Mouse (Mus musculus) liver, embryonic 13.5 days (tissue): ENCODE measurements around the gene Def6. TPM values are rescaled to one million over a fixed set of nuclear protein-coding genes. Genes with fewer than 3 reads are reported as not detected.
A peak's percentile ranks its signal among the peaks of the same experiment; 100 is the strongest.
"Not testable (repeated sequence)": the region's sequence is repeated elsewhere in the genome, so short reads cannot be mapped to it uniquely, and the experiment has no call there.

Source experiments
- ATAC-seq: fragments of 200-750 bp; cut with Nextera tagmentation; 2 replicates; pipeline ENCODE4 v1.8.0; 2017; ENCODE audit warnings: low read depth, mild to moderate bottlenecking, moderate number of reproducible peaks, moderate library complexity
- DNase-seq: peaks from one replicate; pipeline ENCODE4 v3.0.0; 2022
- H3K27ac ChIP-seq: fragments of 300-500 bp; sonication (generic); 2 replicates; pipeline ENCODE4 v1.5.1; 2015; ENCODE audit warnings: moderate library complexity, mild to moderate bottlenecking, inconsistent platforms
- H3K27me3 ChIP-seq: fragments of 300-500 bp; sonication (generic); 2 replicates; pipeline ENCODE4 v1.6.1; 2015; ENCODE audit warnings: mild to moderate bottlenecking, inconsistent platforms
- H3K36me3 ChIP-seq: fragments of 300-500 bp; sonication (generic); 2 replicates; pipeline ENCODE4 v1.6.1; 2015; ENCODE audit warnings: mild to moderate bottlenecking, inconsistent platforms
- H3K4me1 ChIP-seq: fragments of 300-500 bp; sonication (generic); replicated peaks from 2 replicates; pipeline ENCODE4 v1.6.1; 2015; ENCODE audit warnings: inconsistent platforms
- H3K4me2 ChIP-seq: fragments of 300-500 bp; sonication (generic); 2 replicates; pipeline ENCODE4 v1.6.1; 2015; ENCODE audit warnings: inconsistent platforms, mild to moderate bottlenecking, moderate library complexity
- H3K4me3 ChIP-seq: fragments of 300-500 bp; sonication (generic); replicated peaks from 2 replicates; pipeline ENCODE4 v1.5.1; 2015; ENCODE audit warnings: mild to moderate bottlenecking, inconsistent platforms
- H3K9ac ChIP-seq: fragments of 300-500 bp; sonication (generic); 2 replicates; pipeline ENCODE4 v1.6.1; 2015; ENCODE audit warnings: mild to moderate bottlenecking, inconsistent platforms
- H3K9me3 ChIP-seq: fragments of 300-500 bp; sonication (generic); replicated peaks from 2 replicates; pipeline ENCODE4 v1.6.1; 2016; ENCODE audit warnings: inconsistent platforms
- WGBS: fragments of 180-500 bp; shearing (Covaris S2); methylation state at CpG from one replicate; pipeline ENCODE4 v1.1.7; 2015; ENCODE audit not compliant: insufficient replicate concordance; 5-methylcytosine and 5-hydroxymethylcytosine counted together
- polyA plus RNA-seq: library from polyadenylated mRNA; unstranded; fragments of >200 nt; fragmentation: Nextera tagmentation; extraction: Ambion mirVana; gene quantifications from 2 replicates; pipeline ENCODE4 v1.2.1, GENCODE M21; 2015

Def6 gene
- polyA plus RNA-seq, 1 experiment from 2014 or later = 14.8 TPM

DNA sequence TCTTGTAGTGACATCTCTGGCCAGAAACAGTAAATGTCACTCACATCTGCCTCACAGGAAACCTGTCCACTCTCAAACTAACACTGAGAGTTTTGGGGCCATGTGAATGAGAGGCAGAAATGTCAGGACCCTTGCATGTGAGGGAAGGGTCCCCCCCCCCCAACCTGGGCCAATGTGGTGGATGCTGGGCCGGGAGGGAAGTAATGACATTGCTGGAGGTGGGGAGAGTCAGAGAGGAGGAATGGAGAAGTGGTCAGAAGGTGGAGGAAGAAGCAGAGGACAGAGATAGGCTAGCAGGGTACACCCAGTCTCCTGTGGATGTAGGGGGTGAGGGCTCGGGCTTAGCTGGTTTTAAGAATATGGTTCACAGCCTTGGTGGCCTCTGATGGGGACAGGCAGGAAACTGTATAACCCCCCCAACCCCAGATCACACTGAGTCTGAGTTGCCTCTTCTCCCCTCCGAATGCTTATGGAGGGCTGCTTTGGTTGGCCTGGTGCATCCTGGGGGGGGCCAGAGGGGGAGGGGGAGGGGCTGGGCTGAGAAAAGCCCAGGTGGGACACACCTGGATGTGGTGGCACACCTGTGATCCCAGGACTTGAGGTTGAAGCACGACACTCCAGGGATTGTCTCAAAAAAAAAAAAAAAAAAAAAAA is 2.0 kb downstream of the Def6 start:
- WGBS = 13% methylated on average over 4 of the region's 4 CpGs
- H3K27ac ChIP-seq = peak overlapping the region; percentile 72
- peak overlapping the region; percentile 61 for H3K4me3 ChIP-seq

DNA sequence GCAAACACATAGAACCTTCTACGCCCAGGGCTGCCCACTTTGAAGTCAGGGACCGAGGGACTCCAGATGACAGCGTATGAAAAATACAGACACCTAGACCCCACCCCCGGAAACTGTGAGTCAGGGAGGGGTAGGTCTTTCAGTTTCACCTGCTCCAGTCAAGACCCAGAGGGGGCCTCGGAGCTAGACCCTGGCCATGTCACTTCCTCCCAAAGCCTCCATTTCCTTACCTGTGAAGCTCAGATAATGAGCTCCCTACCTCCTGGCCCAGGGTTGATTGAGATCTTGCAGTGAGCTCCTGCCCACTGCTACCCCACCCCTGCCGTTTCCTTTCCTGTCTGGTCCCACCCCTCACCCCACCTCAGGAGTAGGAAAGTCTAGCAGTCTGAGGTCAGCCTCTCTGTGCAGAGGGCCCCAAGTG is 4.4 kb downstream of the Def6 start:
- ATAC-seq = peak; percentile 30
- WGBS = 17% methylated on average over 6 of the region's 6 CpGs
- Histone ChIP-seq H3K4me3 (no peak overlapping the region), H3K36me3 (no peaks in the 10 kb centered on the region), H3K9me3 (no peaks in the 10 kb centered on the region), H3K4me1 (peaks cover 57% of the 10 kb centered on the region), H3K9ac (peak overlapping the region; percentile 17; the same call in 1 of the 2 replicates), H3K27ac (peak overlapping the region; percentile 18), H3K27me3 (no peaks in the 10 kb centered on the region), H3K4me2 (peak overlapping the region; percentile 34)
- no peak for DNase-seq

More for the DNA sequence above, 2.0 kb downstream of the Def6 start:
- DNase-seq (no peak), ATAC-seq (no peak)
- H3K4me1 ChIP-seq = peaks cover 63% of the 10 kb centered on the region
- no peaks in the 10 kb centered on the region for H3K9me3 ChIP-seq
- H3K4me2 ChIP-seq = peak overlapping the region; percentile 79
- no peaks in the 10 kb centered on the region for H3K27me3 ChIP-seq
- H3K36me3 ChIP-seq = no peaks in the 10 kb centered on the region
- H3K9ac ChIP-seq = peak overlapping the region; percentile 45; the same call in 1 of the 2 replicates

DNA sequence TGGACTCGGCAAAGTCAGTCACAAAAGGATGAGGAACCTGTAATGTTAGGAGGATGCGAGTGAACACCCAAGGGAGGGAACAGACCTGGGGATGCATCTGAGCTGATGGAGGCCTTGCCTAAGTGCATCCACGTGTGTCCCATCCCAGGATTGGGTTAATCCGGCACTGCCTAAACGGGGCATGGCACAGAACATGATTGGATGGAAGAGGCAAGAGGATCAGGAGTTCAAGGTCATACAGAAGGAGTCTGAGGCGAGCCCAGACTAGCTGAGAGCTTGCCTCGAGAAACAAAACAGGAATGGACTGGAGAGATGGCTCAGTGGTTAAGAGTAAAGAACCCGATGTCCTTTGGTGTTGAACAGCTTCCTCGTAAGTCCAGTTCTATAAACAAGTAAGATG is 4.8 kb downstream of the Def6 start:
- Histone ChIP-seq H3K4me1 (peaks cover 57% of the 10 kb centered on the region), H3K9ac (peak overlapping the region; percentile 17; the same call in 1 of the 2 replicates), H3K4me2 (peak overlapping the region; percentile 34), H3K36me3 (no peaks in the 10 kb centered on the region), H3K27ac (peak overlapping the region; percentile 18; the same call in 1 of the 2 replicates), H3K27me3 (no peaks in the 10 kb centered on the region), H3K4me3 (no peak overlapping the region), H3K9me3 (no peaks in the 10 kb centered on the region)
- DNase-seq (no peak), ATAC-seq (no peak)
- WGBS = 48% methylated on average over 9 of the region's 9 CpGs

DNA sequence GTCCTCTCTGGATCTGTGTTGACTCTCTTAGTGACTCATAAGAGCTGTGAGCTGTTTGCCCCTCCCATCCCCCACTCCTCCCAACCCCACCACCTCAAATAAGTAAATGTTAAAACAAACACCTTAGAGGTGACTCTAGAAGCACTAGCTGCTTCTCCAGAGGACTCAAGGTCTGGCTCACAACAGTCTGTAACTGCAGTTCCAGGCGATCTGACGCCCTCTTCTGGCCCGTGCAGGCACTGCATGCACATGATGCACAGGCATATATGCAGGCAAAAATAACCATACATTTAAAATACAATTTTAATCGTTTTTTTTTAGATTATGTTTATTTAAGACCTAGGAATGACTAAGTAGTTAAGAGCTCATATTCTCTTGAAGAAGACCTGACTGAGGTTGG is 5.7 kb downstream of the Def6 start:
- ATAC-seq (no peak), DNase-seq (no peak)
- WGBS = 25% methylated on average over 4 of the region's 4 CpGs
- H3K9ac ChIP-seq = no peak overlapping the region
- H3K9me3 ChIP-seq = no peaks in the 10 kb centered on the region
- no peaks in the 10 kb centered on the region for H3K36me3 ChIP-seq
- H3K27ac ChIP-seq = no peak overlapping the region
- no peaks in the 10 kb centered on the region for H3K27me3 ChIP-seq
- no peak overlapping the region for H3K4me3 ChIP-seq
- H3K4me1 ChIP-seq = peaks cover 57% of the 10 kb centered on the region
- no peak overlapping the region for H3K4me2 ChIP-seq

DNA sequence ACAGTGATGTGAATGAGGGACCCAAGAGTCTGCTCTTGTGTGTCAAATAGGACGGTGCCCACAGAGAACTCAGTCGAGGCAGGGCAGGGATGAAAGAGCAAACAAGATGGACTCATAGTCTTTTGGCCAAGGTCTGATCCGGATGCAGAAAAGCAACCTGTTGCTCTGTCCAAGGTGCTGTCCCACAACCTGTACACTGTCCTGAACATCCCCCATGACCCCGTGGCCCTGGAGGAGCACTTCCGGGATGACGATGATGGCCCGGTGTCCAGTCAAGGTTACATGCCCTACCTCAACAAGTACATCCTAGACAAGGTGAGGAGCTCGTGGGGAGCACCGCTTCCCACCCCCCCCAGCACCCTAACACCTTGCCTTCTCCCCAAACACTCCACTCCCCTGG is 9.2 kb downstream of the Def6 start:
- Histone ChIP-seq H3K4me3 (no peak overlapping the region), H3K27ac (peak overlapping the region; percentile 27; the same call in 1 of the 2 replicates), H3K9me3 (no peaks in the 10 kb centered on the region), H3K4me2 (no peak overlapping the region), H3K4me1 (peaks cover 38% of the 10 kb centered on the region), H3K9ac (no peak overlapping the region), H3K27me3 (no peaks in the 10 kb centered on the region), H3K36me3 (peaks cover 13% of the 10 kb centered on the region; the same call in 1 of the 2 replicates)
- DNase-seq (no peak), ATAC-seq (no peak)
- WGBS = 73% methylated on average over 9 of the region's 9 CpGs

DNA sequence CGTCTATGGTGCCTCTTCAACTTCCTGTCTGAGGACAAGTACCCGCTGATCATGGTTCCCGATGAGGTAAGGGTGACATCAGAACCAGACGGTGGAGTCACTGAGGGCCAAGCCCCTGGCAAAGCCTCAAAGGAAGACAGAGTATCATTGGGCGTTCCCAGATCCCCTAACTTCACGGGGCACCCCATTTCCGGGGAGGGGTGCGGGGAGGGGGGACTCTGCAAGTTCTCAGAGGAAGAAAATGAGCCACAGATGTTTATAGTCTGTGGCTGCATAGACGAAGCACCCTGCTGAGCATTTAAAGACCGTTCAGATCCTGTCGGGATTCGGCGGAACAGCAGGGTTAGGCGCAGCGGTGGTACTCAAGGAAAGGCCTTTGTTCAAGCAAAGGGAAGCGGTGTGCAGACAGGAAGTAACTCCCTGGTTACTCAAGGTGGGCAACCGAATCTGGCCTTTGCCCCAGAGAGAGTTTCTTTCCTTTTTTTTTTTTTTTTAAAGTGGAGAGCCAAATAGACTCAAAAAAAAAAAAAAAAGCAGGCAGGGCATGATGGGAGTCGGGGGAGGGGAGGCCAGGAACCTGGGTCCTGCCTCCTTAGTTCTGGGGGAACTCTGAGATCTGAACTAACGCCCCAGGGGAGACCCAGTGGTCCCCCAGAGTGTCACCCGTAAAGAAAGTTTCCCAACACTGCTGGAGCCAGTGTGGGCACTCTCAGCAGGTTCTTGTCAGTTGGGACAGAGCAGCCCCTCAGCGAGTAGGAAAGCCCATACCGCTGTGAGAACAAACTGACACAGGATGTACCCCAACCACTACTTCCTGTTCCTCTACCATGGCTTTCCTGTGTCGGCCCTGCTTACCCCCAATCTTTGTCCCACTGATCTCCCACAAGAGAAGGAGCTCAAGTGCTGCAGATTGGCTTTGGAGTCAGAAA is 10.4 kb downstream of the Def6 start:
- WGBS = 14% methylated on average over 23 of the region's 23 CpGs
- ATAC-seq = 0 out of 2 replicates have a peak, but pooled peaks have one; percentile 28
- Histone ChIP-seq H3K27ac (peak overlapping the region; percentile 55), H3K36me3 (peaks cover 13% of the 10 kb centered on the region; the same call in 1 of the 2 replicates), H3K4me1 (peaks cover 38% of the 10 kb centered on the region), H3K27me3 (no peaks in the 10 kb centered on the region), H3K4me2 (peak overlapping the region; percentile 47), H3K9me3 (no peaks in the 10 kb centered on the region), H3K4me3 (peak overlapping the region; percentile 15; the same call in 1 of the 2 replicates), H3K9ac (peak overlapping the region; percentile 33; the same call in 1 of the 2 replicates)
- no peak for DNase-seq

DNA sequence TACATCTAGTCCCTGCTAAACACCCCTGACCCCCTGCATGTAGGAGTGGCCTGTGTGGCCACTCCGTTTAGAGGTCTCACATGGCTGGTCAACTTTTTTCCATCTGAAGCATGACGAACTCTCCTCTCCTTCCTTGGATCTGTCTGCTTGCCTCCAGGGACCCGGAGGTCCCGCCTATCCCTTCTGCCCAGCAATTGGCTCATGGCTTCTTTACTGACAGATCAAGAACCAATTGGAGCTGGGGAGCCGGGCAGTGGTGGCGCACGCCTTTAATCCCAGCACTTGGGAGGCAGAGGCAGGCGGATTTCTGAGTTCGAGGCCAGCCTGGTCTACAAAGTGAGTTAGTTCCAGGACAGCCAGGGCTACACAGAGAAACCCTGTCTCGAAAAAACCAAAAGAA is 14.9 kb downstream of the Def6 start:
- not testable (repeated sequence) for H3K27me3 ChIP-seq
- 82% methylated on average over 10 of the region's 10 CpGs for WGBS

DNA sequence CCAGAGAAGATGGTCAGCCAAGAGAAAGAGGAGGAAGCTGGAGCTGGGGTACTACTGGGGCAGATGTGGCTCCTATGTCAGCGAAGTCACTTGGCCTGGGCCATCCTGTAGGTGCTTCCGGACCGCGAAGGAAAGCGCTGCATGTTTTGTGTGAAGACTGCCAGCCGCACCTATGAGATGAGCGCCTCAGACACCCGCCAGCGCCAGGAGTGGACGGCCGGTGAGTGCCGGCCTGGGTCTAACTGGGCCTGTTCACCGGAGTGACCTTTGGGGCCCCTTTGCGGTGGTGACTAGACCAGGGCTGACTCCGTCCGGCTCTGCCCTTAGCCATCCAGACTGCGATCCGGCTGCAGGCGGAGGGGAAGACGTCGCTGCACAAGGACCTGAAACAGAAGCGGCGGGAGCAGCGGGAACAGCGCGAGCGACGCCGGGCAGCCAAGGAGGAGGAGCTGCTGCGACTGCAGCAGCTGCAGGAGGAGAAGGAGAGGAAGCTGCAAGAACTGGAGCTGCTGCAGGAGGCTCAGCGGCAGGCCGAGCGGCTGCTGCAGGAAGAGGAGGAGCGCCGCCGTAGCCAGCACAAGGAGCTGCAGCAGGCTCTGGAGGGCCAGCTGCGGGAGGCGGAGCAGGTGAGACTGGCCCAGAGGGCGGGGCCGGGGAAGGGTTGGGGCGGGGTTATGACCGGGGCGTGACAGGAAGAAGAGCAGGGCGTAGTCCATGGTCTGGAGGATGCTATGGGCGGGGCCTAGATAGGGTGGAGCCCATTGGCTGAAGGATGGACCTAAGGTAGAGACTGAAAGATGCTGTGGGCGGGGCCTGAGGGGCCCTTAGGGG is 16.2 kb downstream of the Def6 start:
- H3K9ac ChIP-seq = peak overlapping the region; percentile 76
- WGBS = 2% methylated on average over 46 of the region's 46 CpGs
- H3K27ac ChIP-seq = peak overlapping the region; percentile 60
- peak overlapping the region; percentile 93 for H3K4me2 ChIP-seq
- DNase-seq (peak; percentile 93), ATAC-seq (peak; percentile 94)
- no peaks in the 10 kb centered on the region for H3K9me3 ChIP-seq
- H3K4me3 ChIP-seq = peak overlapping the region; percentile 65
- peaks cover 49% of the 10 kb centered on the region for H3K4me1 ChIP-seq
- H3K36me3 ChIP-seq = peaks cover 25% of the 10 kb centered on the region; the same call in 1 of the 2 replicates
- no peaks in the 10 kb centered on the region for H3K27me3 ChIP-seq

More for the DNA sequence above, 14.9 kb downstream of the Def6 start:
- H3K4me3 ChIP-seq, ATAC-seq, H3K4me2 ChIP-seq, H3K9me3 ChIP-seq, DNase-seq, H3K9ac ChIP-seq, H3K27ac ChIP-seq: not testable (repeated sequence)
- H3K36me3 ChIP-seq = peaks cover 13% of the 10 kb centered on the region; the same call in 1 of the 2 replicates
- peaks cover 63% of the 10 kb centered on the region for H3K4me1 ChIP-seq

DNA sequence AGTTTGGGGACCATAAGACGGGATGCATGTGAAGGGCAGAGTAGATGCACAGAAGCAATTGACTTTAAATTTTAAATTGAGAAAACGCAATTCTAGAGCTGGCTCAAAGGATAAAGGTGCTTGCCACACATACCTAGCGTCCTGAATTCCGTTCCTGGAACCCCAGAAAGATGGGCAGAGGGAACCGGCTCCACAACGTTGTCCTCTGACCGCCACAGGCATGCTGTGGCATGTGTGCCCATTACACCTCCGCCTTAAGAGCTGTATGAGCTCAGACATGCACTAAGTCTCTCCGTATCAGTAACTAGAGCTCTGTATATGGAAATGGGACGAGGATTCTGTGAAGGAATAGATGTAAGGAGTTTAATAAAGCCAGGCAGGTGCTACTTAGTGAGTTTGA is 17.0 kb downstream of the Def6 start:
- H3K27me3 ChIP-seq = no peaks in the 10 kb centered on the region

DNA sequence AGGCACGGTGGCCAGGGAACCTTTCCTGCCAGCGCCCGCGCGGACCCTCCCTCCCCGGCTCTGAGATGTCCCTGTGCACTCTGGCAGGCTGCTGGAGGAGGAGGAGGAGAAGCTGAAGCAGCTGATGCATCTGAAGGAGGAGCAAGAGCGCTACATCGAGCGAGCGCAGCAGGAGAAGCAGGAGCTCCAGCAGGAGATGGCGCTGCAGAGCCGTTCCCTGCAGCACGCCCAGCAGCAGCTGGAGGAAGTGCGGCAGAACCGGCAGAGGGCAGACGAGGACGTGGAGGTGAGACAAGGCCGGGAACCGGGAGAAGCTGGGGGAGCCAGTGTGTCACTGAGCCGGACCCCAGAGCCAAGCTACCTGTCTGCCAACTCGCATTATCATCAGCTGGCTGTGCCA is 18.4 kb downstream of the Def6 start:
- H3K9ac ChIP-seq = no peak overlapping the region
- peaks cover 47% of the 10 kb centered on the region for H3K4me1 ChIP-seq
- no peak overlapping the region for H3K27ac ChIP-seq
- no peaks in the 10 kb centered on the region for H3K9me3 ChIP-seq
- no peaks in the 10 kb centered on the region for H3K27me3 ChIP-seq
- peak; percentile 23; the same call in 1 of the 2 replicates for ATAC-seq
- H3K4me3 ChIP-seq = no peak overlapping the region
- WGBS = 27% methylated on average over 21 of the region's 21 CpGs
- DNase-seq = peak; percentile 76
- peak overlapping the region; percentile 43; the same call in 1 of the 2 replicates for H3K4me2 ChIP-seq
- H3K36me3 ChIP-seq = peaks cover 16% of the 10 kb centered on the region; the same call in 1 of the 2 replicates

More for the DNA sequence above, 17.0 kb downstream of the Def6 start:
- Histone ChIP-seq H3K9me3 (no peaks in the 10 kb centered on the region), H3K36me3 (peaks cover 25% of the 10 kb centered on the region; the same call in 1 of the 2 replicates), H3K27ac (peak overlapping the region; percentile 6; the same call in 1 of the 2 replicates), H3K9ac (no peak overlapping the region), H3K4me3 (no peak overlapping the region), H3K4me1 (peaks cover 49% of the 10 kb centered on the region), H3K4me2 (peak overlapping the region; percentile 93; the same call in 1 of the 2 replicates)
- ATAC-seq (no peak), DNase-seq (no peak)
- WGBS = 89% methylated on average over 10 of the region's 10 CpGs
